Mouse (Mus musculus) ES-E14 (cell line): ENCODE data around the gene Pcsk5.

Experiments
- CHD2 ChIP-seq: IDR thresholded peaks from 2 replicates; pipeline ENCODE4 v1.6.1; 2014; ENCODE audit warnings: mild to moderate bottlenecking, low read depth, low read length, inconsistent platforms
- HCFC1 ChIP-seq: IDR thresholded peaks from 2 replicates; pipeline ENCODE4 v1.6.1; 2012; ENCODE audit warnings: low read length, inconsistent platforms, borderline replicate concordance; ENCODE audit not compliant: insufficient read depth
- MAFK ChIP-seq: IDR thresholded peaks from 2 replicates; pipeline ENCODE4 v1.6.1; 2014; ENCODE audit warnings: mild to moderate bottlenecking, low read depth, low read length, inconsistent platforms; ENCODE audit not compliant: insufficient read depth
- ZNF384 ChIP-seq: IDR thresholded peaks from 2 replicates; pipeline ENCODE4 v1.6.1; 2012; ENCODE audit warnings: low read depth, low read length, inconsistent platforms

- TF ChIP-seq MAFK (no peak), ZNF384 (no peak), CHD2 (no peak), HCFC1 (no peak)
Observed at GRCm38 (mm10) chr19:17385022-17385421, 452.4 kb downstream of the Pcsk5 start.
